Mouse (Mus musculus) layer of hippocampus, postnatal 36 days (tissue): ENCODE results near the gene Accsl. TPM values are rescaled to one million over a fixed set of nuclear protein-coding genes. Genes with fewer than 3 reads are reported as not detected.

Experiments used
- DNase-seq, 2 experiments: peaks; one replicate each; pipeline ENCODE4 v3.0.0; 2022
- total RNA-seq, 2 experiments: library from RNA; stranded (reverse); gene quantifications; 2 replicates each; pipeline ENCODE4 v1.2.3; 2021

Accsl gene
- total RNA-seq, 2 experiments from 2014 or later = 0.42 to 1.1 TPM

DNA sequence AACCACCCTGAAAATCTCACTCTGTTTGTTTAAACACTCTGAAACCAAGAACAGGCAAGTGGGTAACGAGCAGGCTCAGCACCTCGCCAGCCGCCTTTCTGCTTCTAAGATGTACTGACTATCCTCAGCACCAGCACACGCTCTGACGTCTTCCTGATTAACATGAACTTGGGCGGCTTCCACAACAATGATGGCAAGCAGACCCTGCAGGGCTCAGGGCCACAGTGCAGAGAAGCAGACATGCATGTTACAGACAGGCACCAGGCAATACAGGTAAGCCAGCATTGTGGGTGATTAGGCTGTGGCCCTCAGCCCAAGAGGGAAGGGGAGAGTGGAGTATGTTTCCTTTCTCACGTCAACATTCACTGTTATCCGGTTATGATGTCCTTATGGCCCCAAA lies 61.5 kb downstream of the Accsl start:
- no peak for DNase-seq

DNA sequence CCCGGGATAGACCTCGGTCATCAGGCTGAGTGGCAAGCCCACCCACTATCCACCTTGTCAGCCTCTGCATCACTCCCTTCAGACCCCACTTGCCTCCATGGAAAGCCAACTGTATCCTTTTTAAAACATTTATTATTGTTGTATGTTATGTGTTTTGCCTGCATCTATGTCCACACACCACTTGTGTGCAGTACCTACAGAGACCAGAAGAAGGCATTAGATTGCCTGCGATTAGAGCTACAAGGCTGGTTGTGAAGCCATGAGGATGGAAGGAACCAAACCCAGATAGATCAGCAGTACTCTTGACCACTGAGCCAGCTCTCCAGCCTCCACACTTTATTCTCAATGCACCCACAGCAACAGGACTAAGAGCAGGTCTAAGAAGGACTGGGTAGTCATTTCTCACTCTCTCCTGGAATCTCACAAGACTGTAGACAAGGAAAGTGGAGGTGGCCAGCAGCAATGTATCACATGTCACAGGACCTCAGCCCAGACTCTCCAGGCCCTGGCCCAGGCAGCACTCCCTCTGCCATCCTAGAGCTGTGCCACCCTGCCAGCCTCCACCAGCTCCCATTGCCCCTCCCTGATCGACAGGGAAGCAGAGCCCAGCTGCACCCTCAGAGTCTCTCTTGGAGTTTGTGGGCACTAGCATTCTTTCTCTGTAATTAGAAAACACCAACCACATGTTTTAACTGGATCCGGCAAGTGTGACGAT lies 62.3 kb downstream of the Accsl start:
- DNase-seq = no peak

DNA sequence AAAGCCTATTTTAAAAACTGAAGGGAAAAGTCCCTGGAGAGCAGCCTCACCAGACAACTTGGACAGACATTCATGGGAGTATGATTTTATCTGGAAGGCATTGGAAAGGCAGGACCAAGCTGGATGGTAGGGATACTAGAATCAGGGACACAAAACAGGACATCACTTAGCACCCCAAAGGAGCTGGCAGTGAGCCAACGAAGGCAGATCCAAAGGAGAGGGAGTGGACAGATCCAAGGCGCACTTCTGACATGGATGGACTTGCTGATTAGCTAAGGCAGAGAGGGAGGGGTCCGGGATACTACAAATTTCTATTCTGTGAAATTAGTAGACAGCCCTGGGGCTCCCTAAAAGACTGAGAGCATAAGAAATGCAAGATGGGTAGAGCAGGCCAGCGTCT lies 63.4 kb downstream of the Accsl start:
- no peak for DNase-seq

Other genes with a start within 250 kb of the Accsl start
- under 1 TPM; 0.55 to 0.88 TPM for gene Alx4, start 226.8 kb downstream of the Accsl start, total RNA-seq
- gene Ext2, start 46.6 kb downstream of the Accsl start, total RNA-seq = 10 to 100 TPM; 49.6 to 55.9 TPM
- 1 to 10 TPM; 3.5 to 4.2 TPM for gene Accs, start 19.2 kb downstream of the Accsl start, total RNA-seq
- 10 to 100 TPM; 52.1 to 59.2 TPM for gene Gm13889, start 88.0 kb upstream of the Accsl start, total RNA-seq
- gene Gm27027, start 127.2 kb upstream of the Accsl start, total RNA-seq = not detected
- 10 to 100 TPM; 21.5 to 29.7 TPM for gene Alkbh3, start 141.7 kb upstream of the Accsl start, total RNA-seq